Mouse (Mus musculus): ENCODE data around the gene Cyp1a2.

- TF ChIP-seq CTCF (IDR thresholded peaks at IDR 0.05; ENCODE audit: extremely low read depth, insufficient read depth, insufficient read length, insufficient replicate concordance) = no peak
- no peak for TF ChIP-seq POLR2A (IDR thresholded peaks at IDR 0.05; ENCODE audit: low read depth, low read length)
Measured at GRCm38 (mm10) chr9:57652855-57653254, 30.6 kb downstream of the Cyp1a2 start.
